Mouse (Mus musculus) C2C12 (cell line): ENCODE data around the gene Cd83. TPM values are rescaled to one million over a fixed set of nuclear protein-coding genes. Genes with fewer than 3 reads are reported as not detected.

Source experiments
- H3K27me3 ChIP-seq: one replicate; pipeline ENCODE4 v1.6.1; 2011; ENCODE audit not compliant: control insufficient read depth, insufficient read depth, insufficient read length
- H3K36me3 ChIP-seq: one replicate; pipeline ENCODE4 v1.6.1; 2011; ENCODE audit not compliant: control insufficient read depth, insufficient read depth
- H3K4me3 ChIP-seq: one replicate; pipeline ENCODE4 v1.5.1; 2011; ENCODE audit warnings: mild to moderate bottlenecking, control low read depth; ENCODE audit not compliant: poor library complexity, insufficient read depth, severe bottlenecking
- H3K79me2 ChIP-seq: one replicate; pipeline ENCODE4 v1.6.1; 2011; ENCODE audit not compliant: control insufficient read depth, insufficient read depth
- H3K79me3 ChIP-seq: one replicate; pipeline ENCODE4 v1.6.1; 2011; ENCODE audit warnings: low read depth, control low read depth
- H3ac ChIP-seq: one replicate; pipeline ENCODE3; 2011; ENCODE audit warnings: low read depth; ENCODE audit not compliant: control insufficient read depth, insufficient read length
- CEBPB ChIP-seq: IDR thresholded peaks from one replicate; pipeline ENCODE4 v1.6.1; 2011; ENCODE audit warnings: low read depth, mild to moderate bottlenecking, control low read depth, moderate library complexity
- CTCF ChIP-seq: IDR thresholded peaks from one replicate; pipeline ENCODE4 v1.5.1; 2011; ENCODE audit not compliant: control insufficient read depth, insufficient read depth, insufficient read length
- FOSL1 ChIP-seq: IDR thresholded peaks from one replicate; pipeline ENCODE4 v1.8.0; 2011; ENCODE audit warnings: mild to moderate bottlenecking, low read length; ENCODE audit not compliant: poor library complexity, insufficient read depth, severe bottlenecking
- MAX ChIP-seq: IDR thresholded peaks from one replicate; pipeline ENCODE4 v1.6.1; 2011; ENCODE audit warnings: mild to moderate bottlenecking, control low read depth
- MYOD1 ChIP-seq: IDR thresholded peaks from one replicate; pipeline ENCODE4 v1.6.1; 2011; ENCODE audit warnings: low read depth; ENCODE audit not compliant: control insufficient read depth, insufficient read length
- MYOG ChIP-seq: IDR thresholded peaks from one replicate; pipeline ENCODE4 v1.6.1; 2011; ENCODE audit not compliant: control insufficient read depth, insufficient read length; ENCODE audit errors: extremely low read depth
- USF1 ChIP-seq: IDR thresholded peaks from one replicate; pipeline ENCODE4 v1.6.1; 2011; ENCODE audit warnings: low read depth, mild to moderate bottlenecking, control low read depth, moderate library complexity
- polyA plus RNA-seq: library from polyadenylated mRNA; unstranded; fragments of >200 nt; fragmentation: generic; extraction: Trizol; gene quantifications from one replicate; pipeline ENCODE4 v1.2.1, GENCODE M21; 2012; ENCODE audit warnings: missing spikeins

Gene Cd83
- polyA plus RNA-seq, 1 experiment, result not detected

DNA sequence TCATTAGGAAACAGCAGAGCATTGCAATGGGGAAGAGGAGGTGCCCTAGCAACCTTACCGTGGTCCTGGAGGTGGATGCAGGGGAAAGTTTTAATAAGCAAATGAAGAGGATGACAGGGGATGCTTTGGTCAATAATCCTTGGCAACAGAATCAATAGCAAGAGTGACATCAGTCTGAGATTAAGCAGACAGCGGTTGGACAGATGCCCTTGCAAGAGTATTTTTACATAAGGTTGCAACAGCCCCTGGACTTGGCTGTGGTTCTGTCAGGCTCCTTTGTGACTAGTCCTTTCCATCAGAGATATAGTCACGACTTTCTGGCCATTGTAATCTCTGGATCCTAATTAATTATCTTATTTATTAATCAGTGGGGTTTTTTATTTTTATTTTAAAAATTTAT is 32.9 kb downstream of the Cd83 start:
- H3K79me3 ChIP-seq, result no peaks in the 10 kb centered on the region
- H3K36me3 ChIP-seq, result no peaks in the 10 kb centered on the region
- H3K4me3 ChIP-seq, result no peak overlapping the region
- no peaks in the 10 kb centered on the region for H3K27me3 ChIP-seq
- H3K79me2 ChIP-seq, result no peaks in the 10 kb centered on the region
- no peak overlapping the region for H3ac ChIP-seq
- TF ChIP-seq MYOD1, result no peak
- TF ChIP-seq CTCF, result no peak
- no peak for TF ChIP-seq USF1
- no peak for TF ChIP-seq MYOG
- no peak for TF ChIP-seq CEBPB
- no peak for TF ChIP-seq FOSL1
- TF ChIP-seq MAX, result no peak

DNA sequence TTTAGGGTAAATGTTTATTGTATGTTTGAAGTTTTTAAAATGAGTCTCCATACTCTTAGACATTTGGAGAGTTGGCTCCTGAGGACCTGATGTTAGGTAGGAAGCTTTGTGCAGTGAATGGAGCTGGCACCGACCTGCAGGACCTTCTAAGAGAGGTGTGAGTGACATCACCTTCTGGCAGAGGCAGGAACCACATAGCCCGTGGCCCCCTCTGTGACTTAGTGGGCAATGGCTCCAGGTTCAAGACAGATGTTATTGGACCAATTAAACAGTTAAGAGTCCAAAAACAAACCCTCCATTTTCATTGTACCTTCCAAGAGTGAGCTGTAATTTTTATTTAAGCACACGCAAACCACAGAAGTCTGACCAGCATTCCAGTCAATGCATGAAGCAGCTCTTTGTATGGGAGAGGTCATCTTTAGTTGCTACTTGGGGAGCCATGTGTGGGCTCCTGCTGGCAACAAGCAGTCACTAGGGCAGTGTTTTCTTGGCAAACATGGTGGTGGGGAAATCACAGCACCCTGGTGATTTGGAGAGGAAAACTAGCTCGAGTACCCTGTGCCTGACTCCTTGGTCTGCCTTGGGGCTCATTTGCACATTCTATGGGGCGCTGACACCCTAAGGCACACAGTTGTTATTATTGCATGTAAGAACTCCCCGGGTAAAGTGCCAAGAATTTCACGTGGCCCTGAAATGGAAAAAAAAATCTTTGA is 33.9 kb downstream of the Cd83 start:
- Histone ChIP-seq H3K79me3 (no peaks in the 10 kb centered on the region), H3K36me3 (no peaks in the 10 kb centered on the region), H3K79me2 (no peaks in the 10 kb centered on the region), H3ac (no peak overlapping the region), H3K4me3 (no peak overlapping the region), H3K27me3 (no peaks in the 10 kb centered on the region)
- TF ChIP-seq CEBPB (no peak), MYOG (no peak), USF1 (no peak), CTCF (no peak)

DNA sequence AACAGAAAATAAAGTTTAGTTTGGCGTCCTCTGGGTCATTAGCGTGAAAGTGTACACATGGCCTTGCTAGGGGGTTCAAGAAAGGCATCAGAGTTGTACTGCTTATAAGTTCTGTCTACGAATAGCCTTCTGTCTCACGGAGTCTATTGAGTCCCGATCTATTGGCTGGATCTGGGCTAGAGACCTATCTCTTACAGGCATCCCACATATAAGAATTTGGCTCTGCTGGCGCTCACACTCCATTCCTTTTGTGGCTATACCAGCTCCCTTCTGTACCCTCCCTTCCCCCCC is 34.4 kb downstream of the Cd83 start:
- TF ChIP-seq CEBPB (no peak), USF1 (no peak), CTCF (no peak), FOSL1 (no peak), MYOD1 (no peak), MAX (no peak), MYOG (no peak)
- no peaks in the 10 kb centered on the region for H3K79me3 ChIP-seq
- H3K79me2 ChIP-seq, result no peaks in the 10 kb centered on the region
- H3K36me3 ChIP-seq, result no peaks in the 10 kb centered on the region
- no peak overlapping the region for H3ac ChIP-seq
- H3K4me3 ChIP-seq, result no peak overlapping the region
- no peaks in the 10 kb centered on the region for H3K27me3 ChIP-seq

DNA sequence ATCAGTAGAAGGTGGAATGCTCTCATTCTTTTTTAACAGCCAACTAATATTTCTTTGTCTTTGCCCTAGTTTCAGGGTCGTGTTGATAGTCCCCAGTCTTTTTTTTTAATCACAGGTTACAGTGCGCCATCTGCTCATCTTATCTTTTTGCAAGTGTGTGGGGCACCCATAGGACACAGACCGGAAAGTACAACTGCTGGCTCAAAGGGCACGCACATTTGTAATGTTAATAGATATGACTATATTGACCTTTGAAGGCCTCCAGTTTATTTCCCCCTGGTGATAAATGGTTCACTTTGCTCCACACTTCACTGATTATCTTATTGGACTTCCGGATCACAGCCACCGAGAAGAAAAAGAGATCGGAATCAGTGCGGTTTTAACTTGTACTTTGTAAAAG is 35.5 kb downstream of the Cd83 start:
- H3K79me2 ChIP-seq, result no peaks in the 10 kb centered on the region
- H3K79me3 ChIP-seq, result no peaks in the 10 kb centered on the region
- TF ChIP-seq MAX, result no peak
- TF ChIP-seq MYOG, result no peak
- no peak for TF ChIP-seq USF1
- TF ChIP-seq FOSL1, result no peak
- no peak for TF ChIP-seq CTCF
- TF ChIP-seq CEBPB, result no peak
- TF ChIP-seq MYOD1, result no peak
- no peak overlapping the region for H3K4me3 ChIP-seq
- no peaks in the 10 kb centered on the region for H3K36me3 ChIP-seq
- no peaks in the 10 kb centered on the region for H3K27me3 ChIP-seq
- H3ac ChIP-seq, result no peak overlapping the region

DNA sequence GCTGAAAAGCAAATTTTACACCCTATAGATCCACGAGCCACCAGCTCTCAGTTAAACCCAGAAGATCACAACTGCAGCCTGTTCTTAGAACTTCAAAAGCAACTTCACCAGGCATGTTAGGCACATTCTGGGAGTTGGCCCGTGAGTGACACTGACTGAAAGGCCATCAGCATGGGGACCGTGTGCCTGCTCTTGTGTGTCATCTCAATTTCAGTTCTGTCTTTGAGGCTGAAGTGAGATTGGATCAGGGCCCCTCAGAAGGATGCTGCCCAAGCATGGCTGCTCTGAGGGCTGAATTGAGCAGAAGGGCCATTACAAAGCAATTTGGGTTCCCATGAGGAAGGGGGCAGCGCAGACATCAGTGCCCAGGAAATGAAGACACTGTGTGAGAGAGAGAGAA is 37.7 kb downstream of the Cd83 start:
- Histone ChIP-seq H3K36me3 (no peaks in the 10 kb centered on the region), H3K27me3 (no peaks in the 10 kb centered on the region), H3K79me2 (no peaks in the 10 kb centered on the region), H3K79me3 (no peaks in the 10 kb centered on the region), H3K4me3 (no peak overlapping the region), H3ac (no peak overlapping the region)
- TF ChIP-seq MAX, result no peak
- no peak for TF ChIP-seq CEBPB
- TF ChIP-seq FOSL1, result no peak
- TF ChIP-seq MYOD1, result no peak
- no peak for TF ChIP-seq CTCF
- no peak for TF ChIP-seq MYOG
- TF ChIP-seq USF1, result no peak

DNA sequence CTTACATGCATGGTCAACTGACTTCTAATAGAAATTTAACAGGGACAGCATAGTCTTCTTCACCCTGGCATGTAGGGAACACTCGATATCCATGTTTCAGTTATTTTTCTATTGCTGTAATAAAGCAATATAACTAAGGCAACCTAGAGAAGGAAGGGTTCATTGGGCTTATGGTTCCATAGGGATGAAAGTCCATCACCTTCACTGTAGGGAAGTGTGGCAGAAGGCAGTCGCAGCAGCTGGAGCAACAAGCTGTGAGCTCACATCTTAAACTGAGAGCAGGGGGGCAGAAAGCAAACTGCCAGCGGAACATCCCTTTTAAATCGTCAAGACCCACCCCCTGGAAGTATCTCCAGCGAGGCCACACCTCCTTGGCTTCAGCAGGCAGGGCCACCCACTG is 44.1 kb downstream of the Cd83 start:
- Histone ChIP-seq H3ac (no peak overlapping the region), H3K27me3 (no peaks in the 10 kb centered on the region), H3K4me3 (no peak overlapping the region), H3K36me3 (no peaks in the 10 kb centered on the region), H3K79me2 (no peaks in the 10 kb centered on the region), H3K79me3 (no peaks in the 10 kb centered on the region)
- TF ChIP-seq MYOD1, result no peak
- TF ChIP-seq CTCF, result no peak
- TF ChIP-seq CEBPB, result no peak
- no peak for TF ChIP-seq MYOG
- no peak for TF ChIP-seq MAX
- TF ChIP-seq USF1, result no peak
- TF ChIP-seq FOSL1, result no peak
